ENCODE assay signal across 8 mouse cellular contexts in genomic region chr4:119462858-119463755, GRCm38 (mm10). TPM values are rescaled to one million over a fixed set of nuclear protein-coding genes. Genes with fewer than 3 reads are reported as not detected.
A peak's percentile ranks its signal among the peaks of the same experiment; 100 is the strongest.
DNase-seq lines count a peak whose midpoint lies in the region; ATAC-seq lines count a peak whose summit lies in the region.
"Had no signal": no experiment of that assay in that cellular context is flagged by ENCODE, and none has a peak within 500 bp of the region (broad histone marks: within the 10 kb centered on the region; RNA-seq: fewer than 3 reads in every experiment).

No protein-coding gene starts in this region.

- H3K4me2 ChIP-seq in intestine, embryonic 15.5 days (replicated peaks) = no peak overlapping the region
- H3K4me2 ChIP-seq in lung, embryonic 15.5 days = peak overlapping the region; percentile 2; the same call in 1 of the 2 replicates

- WGBS in intestine, embryonic 15.5 days = 37% methylated on average over 11 of the region's 11 CpGs
- WGBS in lung, embryonic 15.5 days = 24% methylated on average over 11 of the region's 11 CpGs

- peak; percentile 7 for DNase-seq in CD4-positive helper T cell, adult 2 months (ENCODE audit: low read depth, low spot score)
- DNase-seq in Muller cell, postnatal 12 days (ENCODE audit: inconsistent ontology term) = peak; percentile 33
- DNase-seq in cerebellum, postnatal 4 days (ENCODE audit: low spot score in 2 of 2) = peak; percentile 51 to 84
- peak; percentile 35 to 70 for DNase-seq in gastrocnemius, postnatal 4 days (ENCODE audit: low spot score in 2 of 2)
- peak; percentile 49 for DNase-seq in right cerebral cortex, postnatal 4 days

- H3K4me3 ChIP-seq in intestine, embryonic 15.5 days (replicated peaks) = no peak overlapping the region
- H3K4me3 ChIP-seq in lung, embryonic 15.5 days = no peak overlapping the region

- peak; percentile 84 for ATAC-seq in intestine, embryonic 15.5 days
- ATAC-seq in lung, embryonic 15.5 days (ENCODE audit: borderline replicate concordance, extremely low read depth, low FRiP score, low TSS enrichment) = peak; percentile 81

- no peak overlapping the region for H3K9ac ChIP-seq in intestine, embryonic 15.5 days
- H3K9ac ChIP-seq in lung, embryonic 15.5 days = no peak overlapping the region

- H3K4me1 ChIP-seq in intestine, embryonic 15.5 days (replicated peaks) = peaks cover 4% of the 10 kb centered on the region; the same call in 1 of the 2 replicates
- peaks cover 27% of the 10 kb centered on the region for H3K4me1 ChIP-seq in lung, embryonic 15.5 days

- 0 out of 2 replicates have a peak overlapping the region, but pooled peaks have one; percentile 13 for H3K27ac ChIP-seq in intestine, embryonic 15.5 days
- H3K27ac ChIP-seq in lung, embryonic 15.5 days = peak overlapping the region; percentile 60; the same call in 1 of the 2 replicates

- no peaks in the 10 kb centered on the region for H3K9me3 ChIP-seq in intestine, embryonic 15.5 days
- no peaks in the 10 kb centered on the region for H3K9me3 ChIP-seq in lung, embryonic 15.5 days

- H3K36me3 ChIP-seq in intestine, embryonic 15.5 days = no peaks in the 10 kb centered on the region
- H3K36me3 ChIP-seq in lung, embryonic 15.5 days = no peaks in the 10 kb centered on the region

- no peaks in the 10 kb centered on the region for H3K27me3 ChIP-seq in intestine, embryonic 15.5 days (replicated peaks)
- H3K27me3 ChIP-seq in lung, embryonic 15.5 days = no peaks in the 10 kb centered on the region

RNA-seq across cellular contexts. Expression of gene Rimkla, which starts 29.3 kb away (rescaled TPM):
- 1 to 10 TPM in 1 of 2 experiments, under 1 TPM in 1; 0.59 to 1.2 TPM for total RNA-seq in gastrocnemius, postnatal 4 days (2021)
- polyA plus RNA-seq in intestine, embryonic 15.5 days (2015; fragmentation: Nextera tagmentation; extraction: Ambion mirVana) = 0.87 and 0.96 TPM in 2 replicates
- polyA plus RNA-seq in lung, embryonic 15.5 days (2015; fragmentation: Nextera tagmentation; extraction: Ambion mirVana) = 1.0 and 1.2 TPM in 2 replicates
- total RNA-seq: hematopoietic stem cell, adult 5-6 weeks had no signal

RNA-seq across cellular contexts. Expression of gene Zmynd12, which starts 40.5 kb away (rescaled TPM):
- total RNA-seq in gastrocnemius, postnatal 4 days (2021) = not detected
- polyA plus RNA-seq in intestine, embryonic 15.5 days (2015; fragmentation: Nextera tagmentation; extraction: Ambion mirVana) = 0.56 and 0.57 TPM in 2 replicates
- 0.59 and 0.68 TPM in 2 replicates for polyA plus RNA-seq in lung, embryonic 15.5 days (2015; fragmentation: Nextera tagmentation; extraction: Ambion mirVana)

RNA-seq across cellular contexts. Expression of gene Ppcs, which starts 40.9 kb away (rescaled TPM):
- total RNA-seq in gastrocnemius, postnatal 4 days (2021) = 1 to 10 TPM; 5.7 to 6.0 TPM
- polyA plus RNA-seq in intestine, embryonic 15.5 days (2015; fragmentation: Nextera tagmentation; extraction: Ambion mirVana) = 40.9 and 43.8 TPM in 2 replicates
- polyA plus RNA-seq in lung, embryonic 15.5 days (2015; fragmentation: Nextera tagmentation; extraction: Ambion mirVana) = 35.1 and 36.2 TPM in 2 replicates

RNA-seq across cellular contexts. Expression of gene Ccdc30, which starts 47.8 kb away (rescaled TPM):
- under 1 TPM; 0.44 to 0.61 TPM for total RNA-seq in gastrocnemius, postnatal 4 days (2021)
- polyA plus RNA-seq in intestine, embryonic 15.5 days (2015; fragmentation: Nextera tagmentation; extraction: Ambion mirVana) = 5.2 and 5.5 TPM in 2 replicates
- polyA plus RNA-seq in lung, embryonic 15.5 days (2015; fragmentation: Nextera tagmentation; extraction: Ambion mirVana) = 5.2 and 5.6 TPM in 2 replicates

Comparison
In these comparisons a context has a peak if more than half of its experiments do, and no peak if none do; other contexts are left out.
1. DNase-seq: peak in every context shown above with its lines; median percentile 68 in cerebellum, postnatal 4 days; 52 in gastrocnemius, postnatal 4 days; 49 in right cerebral cortex, postnatal 4 days; 33 in Muller cell, postnatal 12 days; 7 in CD4-positive helper T cell, adult 2 months.